Mouse (Mus musculus) gastrocnemius, adult 8-10 months (tissue): ENCODE data around the gene Alk. TPM values are rescaled to one million over a fixed set of nuclear protein-coding genes. Genes with fewer than 3 reads are reported as not detected.

ENCODE experiments used
- DNase-seq, 2 experiments: peaks; one replicate each; pipeline ENCODE4 v3.0.0; 2022; ENCODE audit warnings: low spot score in 2 of 2
- total RNA-seq, 4 experiments: library from RNA; stranded (reverse); gene quantifications; 2 replicates each; pipeline ENCODE4 v1.2.4; 2022

The Alk gene
- total RNA-seq, 4 experiments from 2014 or later: not detected

DNA sequence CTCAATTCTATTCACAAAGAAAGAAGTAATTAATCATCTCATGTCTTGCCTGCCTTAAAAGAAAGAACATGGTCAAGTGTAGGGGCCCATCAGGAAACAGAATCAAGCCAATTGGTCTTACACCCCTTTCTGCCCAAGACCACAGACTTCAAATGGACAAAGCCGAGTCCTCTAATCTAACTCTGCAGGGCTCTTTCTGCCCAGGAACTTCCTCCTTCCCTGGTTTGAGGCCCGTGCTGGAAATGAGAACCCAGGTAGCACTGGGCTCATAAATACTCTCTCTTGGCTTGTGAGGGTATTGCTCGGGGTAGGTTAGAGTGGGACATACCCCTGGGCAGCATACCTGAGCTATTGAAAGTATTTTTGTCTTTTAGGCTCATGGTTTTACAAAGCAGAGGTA is 451.4 kb downstream of the Alk start:
- DNase-seq: no peak

DNA sequence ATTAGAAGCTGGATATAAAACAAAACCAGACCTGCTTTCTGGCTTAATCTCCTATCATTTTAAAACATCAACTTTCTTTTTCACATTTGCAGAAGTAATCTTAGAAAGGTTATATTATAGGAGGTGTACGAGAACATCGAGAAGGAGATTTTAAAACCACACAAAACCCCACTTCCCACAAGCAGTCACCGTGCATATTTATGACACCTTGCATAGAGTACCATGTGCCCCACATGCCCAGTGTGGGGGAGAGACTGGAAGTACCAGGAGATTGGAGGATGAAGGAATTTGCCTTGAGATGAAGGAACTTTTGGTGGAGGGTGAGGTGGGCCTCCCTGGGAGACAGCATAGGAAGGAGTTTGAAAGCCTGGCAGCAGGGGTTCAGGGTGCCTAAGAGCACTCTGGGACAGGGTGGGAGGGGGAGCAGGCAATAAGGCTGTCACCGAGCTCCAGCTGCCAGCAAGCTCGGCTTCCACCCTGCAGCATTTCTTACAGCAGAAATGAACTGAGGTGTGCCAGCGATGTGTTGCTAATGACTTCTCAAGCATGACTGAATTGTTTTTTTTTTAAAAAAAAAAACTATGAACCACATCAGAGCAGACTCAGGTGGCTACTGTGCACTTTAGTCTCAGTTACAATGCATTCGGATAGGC is 459.4 kb downstream of the Alk start:
- DNase-seq: no peak

DNA sequence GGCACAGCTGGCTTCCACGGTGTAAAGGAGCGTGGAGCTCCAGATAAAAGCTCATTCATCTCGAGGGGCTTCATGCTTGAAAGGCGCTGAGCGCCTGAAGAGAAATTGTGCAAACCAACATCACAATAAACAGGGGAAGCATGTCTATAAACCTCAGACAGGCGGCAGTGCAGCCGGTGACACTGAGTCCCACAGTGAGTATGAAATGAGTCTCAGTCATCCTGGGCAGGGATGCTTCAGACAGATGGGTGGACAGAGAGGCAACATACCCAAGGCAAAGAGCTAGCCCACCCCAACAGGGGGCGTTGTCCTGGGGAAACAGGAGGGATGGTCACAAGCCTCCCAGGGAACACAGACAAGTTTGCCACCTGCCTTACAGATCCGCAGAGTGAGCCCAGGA is 460.0 kb downstream of the Alk start:
- no peak for DNase-seq

DNA sequence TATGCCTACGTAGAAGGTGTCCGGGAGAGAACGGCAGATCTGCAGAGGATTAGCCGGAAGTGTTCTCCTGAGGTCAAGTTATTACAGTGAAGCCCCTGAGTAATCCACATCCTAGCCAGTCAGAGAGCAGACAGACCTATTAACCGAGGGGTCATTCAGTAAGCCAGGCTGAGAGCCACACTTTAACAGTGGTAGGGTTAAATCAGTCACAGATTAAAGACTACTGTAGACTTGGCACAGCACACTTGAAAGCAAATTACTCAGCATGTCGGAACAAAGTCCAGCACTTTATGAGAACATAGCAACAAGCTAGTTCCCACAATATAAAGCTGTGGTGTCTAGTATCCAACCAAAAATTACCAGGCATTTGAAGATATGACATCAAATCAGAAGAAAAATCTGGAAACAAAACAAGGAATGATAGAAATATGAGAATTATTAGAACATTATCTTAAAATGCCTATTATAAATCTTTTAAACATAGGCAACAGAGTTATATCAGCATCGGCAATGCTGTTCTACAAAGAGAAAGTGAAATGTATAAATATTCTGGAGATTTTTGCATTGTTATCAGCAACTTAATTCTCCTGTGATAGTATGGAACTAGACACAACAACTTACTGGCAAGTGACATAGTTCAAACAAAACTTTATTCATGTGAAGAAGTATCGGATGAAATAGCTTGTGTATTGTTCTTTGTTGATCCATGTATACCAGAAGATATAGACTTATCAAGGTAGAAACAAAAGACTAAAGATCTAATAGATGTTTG is 472.1 kb downstream of the Alk start:
- no peak for DNase-seq

DNA sequence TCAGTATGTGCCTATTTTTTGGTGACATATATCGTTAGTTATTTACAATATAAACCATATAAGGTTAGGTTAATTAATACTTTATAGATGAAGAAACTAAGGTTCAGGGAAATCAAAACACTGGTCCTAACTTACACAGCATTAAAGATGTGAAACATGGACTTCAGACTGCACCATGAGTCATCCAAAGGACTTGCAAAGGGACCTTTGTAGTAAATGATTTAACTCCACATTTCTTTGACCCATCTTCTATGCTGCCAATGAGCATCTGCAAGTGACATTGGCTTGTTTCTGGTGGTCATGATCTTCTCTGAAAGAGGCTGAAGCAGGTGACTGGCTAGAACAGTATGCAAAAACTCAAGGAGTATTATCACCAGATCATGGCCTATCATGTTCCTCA is 482.8 kb downstream of the Alk start:
- DNase-seq: no peak

DNA sequence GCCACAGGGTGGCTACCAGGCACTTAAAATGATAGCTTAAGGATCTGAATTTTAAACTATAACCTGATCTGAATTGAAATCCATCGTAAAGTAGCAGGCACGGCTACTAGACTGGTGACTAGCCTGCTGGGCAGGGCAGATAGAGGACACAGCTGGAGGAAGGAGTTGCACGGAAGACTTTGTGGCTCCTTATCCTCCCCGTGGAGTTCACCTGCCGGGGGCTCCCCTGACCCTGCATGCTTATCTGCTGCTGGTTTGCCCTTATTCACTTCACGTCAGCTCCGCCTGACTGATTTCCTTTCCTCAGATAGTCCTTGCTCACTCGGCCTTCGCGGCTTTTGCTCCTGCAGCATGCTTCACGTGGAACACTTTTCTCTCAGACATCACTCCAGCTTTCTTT is 484.1 kb downstream of the Alk start:
- DNase-seq: no peak

DNA sequence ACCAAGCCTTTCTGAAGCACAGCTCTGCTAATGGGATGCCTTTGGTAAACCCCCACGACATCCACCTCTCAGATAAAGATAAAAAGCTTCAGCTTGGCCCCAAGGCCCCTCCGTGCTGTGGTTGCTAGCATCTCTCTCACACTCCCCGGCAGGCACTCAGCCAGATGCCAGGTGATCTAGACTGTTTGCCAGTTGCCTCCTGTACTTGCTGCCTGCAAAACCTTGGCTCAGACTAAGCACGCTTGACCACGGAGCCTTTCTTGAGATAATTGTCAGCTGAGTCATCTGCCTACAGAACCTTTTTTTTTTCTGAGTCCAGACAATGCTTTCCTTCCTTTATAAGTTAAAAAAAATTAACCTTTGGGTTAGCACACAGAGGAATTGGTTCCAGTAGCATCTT is 486.1 kb downstream of the Alk start:
- DNase-seq: no peak

DNA sequence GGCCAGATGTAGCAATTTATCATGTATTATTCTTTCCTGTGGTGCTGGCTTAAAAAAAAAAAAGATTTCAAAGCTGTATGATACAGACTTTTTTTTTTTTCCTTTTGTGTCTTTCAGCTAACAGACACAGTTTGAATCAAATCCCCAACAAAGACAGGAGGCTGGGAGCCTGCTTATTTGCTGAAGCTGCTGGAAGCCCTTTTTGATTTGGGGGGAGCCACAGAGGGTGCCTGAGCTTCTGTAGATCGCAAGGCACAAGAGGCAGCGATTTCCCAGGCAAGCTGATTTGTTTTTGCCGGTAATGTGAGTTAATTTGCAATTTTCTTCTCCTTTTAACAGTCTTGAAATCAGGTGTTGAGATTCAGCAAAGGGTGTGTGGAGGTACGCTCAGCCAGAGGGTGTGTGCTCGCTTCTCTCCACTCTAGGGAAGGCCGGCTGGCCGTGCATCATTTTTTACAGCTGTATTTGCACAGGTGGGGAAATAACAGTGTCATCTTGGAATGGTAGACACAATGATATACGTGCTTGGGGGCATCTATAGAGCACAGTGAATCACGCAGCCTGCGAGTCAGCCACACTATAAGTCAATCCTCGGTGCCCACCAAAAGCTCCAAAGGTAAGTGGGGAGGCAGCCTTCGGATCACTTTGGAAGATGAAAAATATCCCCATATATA is 489.0 kb downstream of the Alk start:
- no peak for DNase-seq

DNA sequence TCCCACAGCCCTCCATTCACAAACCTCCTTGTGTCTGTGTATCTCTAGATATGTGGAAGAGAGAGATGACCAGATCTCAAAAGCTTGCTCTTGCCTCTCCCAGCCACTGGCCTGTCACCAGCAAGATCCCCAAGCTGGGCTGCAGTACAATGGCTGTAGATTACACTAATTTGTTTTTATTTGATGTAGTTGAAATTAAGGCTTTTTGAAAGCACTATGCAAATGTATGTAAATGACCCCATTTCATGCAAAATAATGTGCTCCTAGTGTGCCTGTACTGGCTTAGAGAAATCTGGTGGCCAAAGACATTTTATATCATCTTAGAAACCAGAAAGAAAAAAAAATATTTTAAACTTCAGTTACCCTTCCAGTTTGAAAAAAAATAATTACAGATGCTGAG is 492.4 kb downstream of the Alk start:
- no peak for DNase-seq

DNA sequence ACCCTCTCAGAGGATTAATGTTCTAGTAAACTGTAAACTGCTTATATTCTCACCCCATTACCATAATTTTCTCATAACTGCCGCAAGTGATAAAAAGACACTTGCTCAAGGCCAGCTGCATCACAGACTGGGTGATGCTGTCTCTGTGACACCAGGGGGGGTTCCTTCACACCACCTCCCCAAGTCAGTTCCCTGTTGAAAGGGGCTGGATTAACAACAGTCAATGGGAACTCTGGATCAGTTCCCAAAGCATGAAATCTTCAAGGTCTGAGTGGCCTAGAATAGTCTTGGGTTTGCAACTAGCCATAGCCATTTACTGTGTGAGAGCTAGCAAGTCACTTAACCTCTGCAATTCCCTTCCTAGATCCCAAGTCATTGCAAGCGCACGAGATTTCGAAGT is 492.9 kb downstream of the Alk start:
- DNase-seq: no peak

DNA sequence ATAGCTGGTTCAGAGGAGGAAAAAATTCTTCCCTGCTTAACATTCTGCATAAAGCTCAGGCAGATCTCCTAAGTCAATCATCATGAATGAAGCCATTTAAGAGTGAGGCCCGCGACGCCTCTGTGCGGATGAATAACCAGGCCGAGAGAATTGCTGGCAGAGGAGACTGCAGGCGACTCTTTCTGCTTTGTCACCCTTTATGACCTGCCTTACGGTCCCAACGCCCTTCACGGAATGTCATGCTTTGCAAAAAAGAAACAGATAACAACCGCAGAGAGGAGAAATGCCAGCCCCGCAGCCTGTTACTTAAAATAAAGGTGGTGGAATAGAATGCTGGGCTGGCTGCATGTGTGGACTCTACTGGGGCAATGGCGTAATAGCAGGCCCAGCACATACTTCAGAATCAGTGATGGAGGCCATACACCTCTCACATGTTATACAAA is 517.1 kb downstream of the Alk start:
- no peak for DNase-seq

DNA sequence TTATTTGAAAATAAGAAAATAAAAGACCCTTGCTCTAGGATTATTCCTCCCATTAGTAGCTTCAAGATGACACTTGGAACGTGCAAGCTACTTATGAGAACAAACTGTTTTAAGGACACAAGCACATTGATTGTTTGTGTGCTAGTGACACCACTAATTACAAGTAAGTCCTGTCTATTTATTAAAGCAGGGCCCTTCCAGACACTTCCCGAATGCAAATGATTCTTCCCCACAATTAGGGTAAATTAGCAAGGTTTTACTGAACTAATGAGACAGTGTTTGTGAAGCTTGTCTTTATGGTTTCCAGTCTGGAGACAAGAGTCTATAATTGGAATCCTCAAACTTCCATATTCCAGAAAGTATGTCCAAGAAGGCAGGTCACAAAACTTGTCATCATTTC is 523.0 kb downstream of the Alk start:
- no peak for DNase-seq

DNA sequence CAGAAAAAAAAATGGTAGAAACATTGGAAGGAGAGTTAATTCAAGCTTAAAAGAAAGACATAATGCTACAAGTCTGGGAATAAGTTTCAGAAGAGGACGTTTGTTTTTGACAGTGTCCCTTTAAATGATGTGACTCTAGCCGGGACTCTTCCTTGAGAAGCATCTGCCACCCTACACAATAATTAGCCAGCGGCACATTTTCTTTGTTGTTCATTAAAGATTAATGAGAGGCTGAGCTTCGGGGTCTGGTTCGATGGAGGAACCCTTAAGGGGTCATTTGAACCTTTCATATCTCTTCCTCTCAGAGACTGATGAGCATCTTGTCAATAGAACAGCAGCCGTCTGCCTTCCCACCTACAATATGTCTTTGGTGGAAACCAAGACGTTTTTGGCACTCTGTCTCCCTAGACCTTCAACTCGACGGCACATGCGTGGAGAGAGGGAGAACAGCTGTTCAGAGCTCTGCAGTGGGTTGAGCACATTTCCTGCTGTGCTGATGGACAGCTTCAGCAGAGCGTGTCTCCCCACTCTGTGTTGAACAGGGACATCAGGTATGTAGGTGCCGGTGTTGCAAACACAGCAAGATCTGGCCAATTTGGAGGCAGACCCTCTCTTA is 528.0 kb downstream of the Alk start:
- DNase-seq: no peak

DNA sequence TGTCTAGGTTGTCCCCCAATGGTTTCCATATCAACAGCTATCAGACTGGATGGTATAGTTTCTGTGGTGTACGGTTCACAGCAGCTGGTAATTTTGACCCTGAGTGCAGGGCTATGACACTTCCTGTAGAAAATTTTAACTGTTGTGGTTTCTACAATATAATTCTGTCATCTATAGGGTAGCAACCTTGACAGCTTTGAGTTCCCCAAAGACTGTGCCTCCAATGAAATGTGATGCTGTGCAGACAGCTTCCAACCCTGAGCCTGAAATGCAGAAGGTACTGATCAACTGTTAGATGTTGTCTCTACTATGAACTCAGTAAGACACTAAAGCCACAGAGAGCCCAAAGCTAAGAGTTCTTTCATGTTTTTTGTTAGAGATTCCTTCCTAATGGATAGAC is 532.6 kb downstream of the Alk start:
- DNase-seq: no peak

DNA sequence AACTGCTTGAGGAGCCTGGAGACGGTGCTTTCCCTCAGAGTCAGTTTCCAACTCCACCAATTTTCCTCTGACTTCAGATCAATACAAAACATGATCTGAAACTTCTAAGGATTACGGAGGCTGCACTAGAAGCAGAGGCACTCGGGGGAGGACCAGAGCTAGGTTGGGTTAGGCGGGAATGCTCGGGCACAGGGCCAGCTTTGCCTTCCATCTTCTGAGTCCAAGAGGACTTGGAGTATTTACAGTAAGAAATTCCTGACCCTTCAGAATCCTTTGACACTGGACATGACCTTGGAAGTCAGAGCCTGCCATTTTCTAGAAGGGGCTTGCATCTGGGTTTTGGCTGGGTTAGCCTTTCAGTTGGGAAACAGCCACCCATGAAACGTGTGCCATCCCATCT is 536.3 kb downstream of the Alk start:
- DNase-seq: no peak

DNA sequence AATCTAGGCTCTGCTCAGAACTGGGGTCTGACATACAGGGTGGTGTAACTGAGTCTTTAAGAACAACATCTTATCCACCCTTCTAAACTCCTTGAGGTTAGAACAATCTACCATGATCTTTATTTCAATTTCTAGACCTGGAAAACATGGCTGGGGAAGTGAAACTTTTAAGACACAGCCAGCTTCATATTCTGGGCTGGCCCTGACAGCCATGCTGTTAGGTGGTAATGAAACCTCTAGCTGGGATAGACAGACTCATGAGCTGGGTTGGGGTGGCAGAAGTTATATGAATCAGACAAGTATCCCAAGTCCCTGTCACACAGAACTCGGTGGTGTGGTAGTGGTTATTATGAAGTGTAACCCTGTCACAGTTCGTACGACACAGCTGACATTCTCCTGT is 541.4 kb downstream of the Alk start:
- no peak for DNase-seq

DNA sequence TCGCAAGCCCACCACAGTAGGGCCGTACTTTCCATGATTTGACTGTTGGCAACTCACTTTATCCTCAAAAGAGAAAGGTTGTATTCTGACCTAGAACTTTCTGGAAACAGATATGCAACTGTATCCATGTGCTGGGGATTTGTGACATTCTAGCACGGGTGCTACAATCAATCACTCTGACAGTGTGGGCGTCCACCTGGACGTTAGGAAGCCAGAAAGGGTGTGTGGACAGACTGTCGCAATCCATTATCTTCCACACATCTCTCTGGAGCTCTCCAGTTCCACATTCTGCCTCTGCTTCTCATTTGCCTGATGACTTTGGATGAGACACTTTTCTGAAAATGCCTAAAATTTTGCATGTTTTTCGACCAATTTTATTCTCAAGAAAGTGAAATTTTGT is 545.1 kb downstream of the Alk start:
- no peak for DNase-seq

DNA sequence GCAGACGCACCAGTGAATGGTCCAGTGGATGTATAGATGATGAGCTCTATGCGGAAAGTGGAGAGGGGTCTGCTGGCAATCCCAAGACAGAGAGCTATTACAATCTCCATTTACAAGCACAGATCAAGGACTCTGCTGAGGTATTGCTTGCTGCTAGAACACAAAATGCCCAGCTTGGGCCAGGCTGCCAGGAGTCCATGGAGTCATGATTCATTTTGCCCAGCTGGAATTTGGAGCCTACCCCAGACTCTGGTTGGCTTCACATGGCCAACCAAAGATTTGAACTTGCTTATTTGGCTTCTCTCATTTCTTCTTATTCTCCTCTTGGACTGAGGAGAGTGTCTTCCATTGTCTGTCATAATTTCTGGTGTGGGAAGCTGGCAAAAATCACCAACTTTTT is 558.8 kb downstream of the Alk start:
- no peak for DNase-seq

DNA sequence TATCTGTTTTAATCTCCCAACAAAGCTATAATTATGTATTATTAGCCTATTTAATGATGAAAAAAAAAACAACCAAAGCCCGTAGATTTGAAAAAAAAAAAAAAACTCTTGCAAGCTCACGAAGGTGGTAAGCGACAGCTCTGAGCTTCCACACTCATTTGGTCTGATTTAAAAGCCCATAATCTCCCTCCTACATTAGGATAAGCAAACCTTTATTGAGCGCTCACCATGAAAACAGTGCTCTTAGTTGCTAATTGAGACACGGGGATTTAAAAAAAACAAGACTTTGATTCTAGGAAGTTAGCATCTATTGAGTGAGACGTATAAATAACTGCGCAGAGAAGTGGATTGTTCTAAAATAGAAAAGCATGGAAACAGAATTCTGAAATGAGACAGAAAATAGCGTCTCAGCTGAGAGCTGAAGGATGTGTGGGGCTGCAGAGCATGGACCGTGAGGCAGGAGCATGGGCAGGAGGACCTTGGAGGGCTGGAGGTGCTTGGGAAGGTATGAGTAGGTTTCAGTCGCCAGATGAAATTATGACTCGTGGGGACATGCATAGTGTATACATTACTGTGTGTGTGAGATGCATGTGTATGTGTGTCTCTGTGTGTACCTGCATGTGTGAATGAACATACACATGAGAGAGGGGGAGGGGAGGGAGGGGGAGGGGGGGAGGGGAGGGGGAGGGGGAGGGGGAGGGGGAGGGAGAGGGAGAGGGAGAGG is 560.6 kb downstream of the Alk start:
- no peak for DNase-seq

DNA sequence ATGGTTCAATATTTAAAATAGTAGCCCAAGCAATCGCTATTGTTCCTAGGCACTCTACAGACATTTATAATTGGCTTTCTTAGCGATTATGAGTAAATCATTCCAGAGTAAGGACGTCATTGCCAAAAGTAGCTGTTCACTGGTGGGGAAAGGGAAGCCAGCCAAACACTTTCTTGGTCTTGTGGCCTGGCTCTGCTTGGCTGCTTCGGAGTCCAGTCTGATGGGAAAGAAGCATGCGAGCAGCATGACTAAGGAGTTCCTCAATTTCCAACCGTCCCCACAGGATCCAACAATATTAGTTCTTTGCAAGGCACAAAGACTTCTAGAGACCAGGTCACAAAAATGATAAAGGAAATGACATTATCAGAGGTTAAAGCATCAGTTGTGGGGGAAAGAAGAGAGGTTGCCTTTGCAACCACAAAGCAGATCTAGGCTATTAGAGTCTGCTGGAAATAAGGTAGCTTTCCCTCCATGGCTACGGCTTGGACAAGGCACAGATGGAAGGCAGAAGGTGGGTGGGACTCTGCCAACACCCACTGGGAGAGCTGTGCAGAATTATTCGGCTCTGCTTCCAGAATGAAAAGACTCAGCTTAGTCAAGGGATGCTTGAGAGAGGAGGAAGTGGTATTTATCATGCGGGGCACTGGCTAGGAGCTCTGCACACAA is 561.3 kb downstream of the Alk start:
- DNase-seq: peak; percentile 33 to 48
